Mouse (Mus musculus): Measurements from ENCODE around the gene Chmp2b.

Chmp2b gene

GRCm38 (mm10) chr16:65526004-65526403 is 36.5 kb downstream of the Chmp2b start:
- no peak for DNase-seq

- DNase-seq: no peak
These were observed 42.3 kb downstream of the Chmp2b start, which contains the start of gene Pou1f1 for GRCm38 (mm10) chr16:65520211-65520610. Pou1f1 (plus strand) TSS chr16:65520511.

GRCm38 (mm10) chr16:65514223-65514622 is 48.3 kb downstream of the Chmp2b start:
- DNase-seq: no peak

- no peak for DNase-seq
These were observed 65.5 kb downstream of the Chmp2b start for GRCm38 (mm10) chr16:65497049-65497448.

GRCm38 (mm10) chr16:65496030-65496429 is 66.5 kb downstream of the Chmp2b start:
- no peak for DNase-seq

All from kidney, adult 11 months (tissue).